Comparison of ENCODE assay signal across 9 mouse cellular contexts in genomic region chr4:108349836-108350547, GRCm38 (mm10). TPM values are rescaled to one million over a fixed set of nuclear protein-coding genes. Genes with fewer than 3 reads are reported as not detected.
DNase-seq lines count a peak whose midpoint lies in the region; ATAC-seq lines count a peak whose summit lies in the region.
"Had no signal": no experiment of that assay in that cellular context is flagged by ENCODE, and none has a peak within 500 bp of the region (broad histone marks: within the 10 kb centered on the region; RNA-seq: fewer than 3 reads in every experiment).

No protein-coding gene starts in this region.

- 18% methylated on average over 8 of the region's 8 CpGs for WGBS in heart, embryonic 10.5 days
- WGBS in midbrain, embryonic 13.5 days, result 45% methylated on average over 8 of the region's 8 CpGs
- 46% methylated on average over 8 of the region's 8 CpGs for WGBS in midbrain, embryonic 15.5 days

- H3K4me2 ChIP-seq in midbrain, embryonic 13.5 days (replicated peaks), result no peak overlapping the region
- no peak overlapping the region for H3K4me2 ChIP-seq in midbrain, embryonic 15.5 days

- no peak overlapping the region for H3K4me3 ChIP-seq in heart, embryonic 10.5 days
- H3K4me3 ChIP-seq in midbrain, embryonic 13.5 days (replicated peaks), result no peak overlapping the region
- no peak overlapping the region for H3K4me3 ChIP-seq in midbrain, embryonic 15.5 days

- no peaks in the 10 kb centered on the region for H3K36me3 ChIP-seq in heart, embryonic 10.5 days
- H3K36me3 ChIP-seq in midbrain, embryonic 13.5 days, result no peaks in the 10 kb centered on the region
- no peaks in the 10 kb centered on the region for H3K36me3 ChIP-seq in midbrain, embryonic 15.5 days (replicated peaks)

- H3K9ac ChIP-seq in midbrain, embryonic 13.5 days (replicated peaks), result no peak overlapping the region
- no peak overlapping the region for H3K9ac ChIP-seq in midbrain, embryonic 15.5 days

- H3K4me1 ChIP-seq in heart, embryonic 10.5 days, result peaks cover 62% of the 10 kb centered on the region
- H3K4me1 ChIP-seq in midbrain, embryonic 13.5 days (replicated peaks), result peaks cover 37% of the 10 kb centered on the region
- H3K4me1 ChIP-seq in midbrain, embryonic 15.5 days, result peaks cover 10% of the 10 kb centered on the region

- no peak for ATAC-seq in midbrain, embryonic 13.5 days
- ATAC-seq in midbrain, embryonic 15.5 days (replicated peaks), result no peak

- no peaks in the 10 kb centered on the region for H3K27me3 ChIP-seq in heart, embryonic 10.5 days (ENCODE audit: insufficient read depth, poor library complexity, severe bottlenecking)
- H3K27me3 ChIP-seq in midbrain, embryonic 13.5 days, result no peaks in the 10 kb centered on the region
- no peaks in the 10 kb centered on the region for H3K27me3 ChIP-seq in midbrain, embryonic 15.5 days (replicated peaks)

- H3K9me3 ChIP-seq in heart, embryonic 10.5 days, result no peaks in the 10 kb centered on the region
- no peaks in the 10 kb centered on the region for H3K9me3 ChIP-seq in midbrain, embryonic 13.5 days
- H3K9me3 ChIP-seq in midbrain, embryonic 15.5 days, result no peaks in the 10 kb centered on the region

- peak overlapping the region; percentile 86 for H3K27ac ChIP-seq in heart, embryonic 10.5 days
- 0 out of 2 replicates have a peak overlapping the region, but pooled peaks have one; percentile 11 for H3K27ac ChIP-seq in midbrain, embryonic 13.5 days
- no peak overlapping the region for H3K27ac ChIP-seq in midbrain, embryonic 15.5 days

- DNase-seq in heart, embryonic 10.5 days (ENCODE audit: low spot score), result no peak
- DNase-seq in heart, postnatal 36 days, result no peak
- DNase-seq in induced T-regulatory cell, adult 2 months (ENCODE audit: low read depth), result peak; percentile 56
- DNase-seq in yolk sac, embryonic 10.5 days (ENCODE audit: low spot score), result peak; percentile 48
- DNase-seq in testis, postnatal 10 days (ENCODE audit: low spot score), result no peak
- no peak for DNase-seq in thymus, postnatal 36 days
- DNase-seq: gastrocnemius, postnatal 14 days had no signal

- intact Hi-C loops in heart, postnatal 36 days (cut with DNase I), result loop anchor here (2.0 kb wide), 1 partner anchor 37 kb away; no protein-coding TSS in a partner anchor

RNA-seq across cellular contexts. Expression of gene Coa7, which starts 22.1 kb away (rescaled TPM):
- polyA plus RNA-seq in heart, embryonic 10.5 days (2016; fragmentation: Nextera tagmentation; extraction: Ambion mirVana), result 58.4 and 61.1 TPM in 2 replicates
- total RNA-seq in heart, postnatal 36 days (2021), result 10 to 100 TPM; 31.8 to 38.1 TPM
- 49.5 and 50.5 TPM in 2 replicates for polyA plus RNA-seq in midbrain, embryonic 13.5 days (2015; fragmentation: Nextera tagmentation; extraction: Ambion mirVana)
- polyA plus RNA-seq in midbrain, embryonic 15.5 days (2015; fragmentation: Nextera tagmentation; extraction: Ambion mirVana), result 51.1 and 51.4 TPM in 2 replicates

RNA-seq across cellular contexts. Expression of gene Shisal2a, which starts 33.2 kb away (rescaled TPM):
- 3.0 and 3.5 TPM in 2 replicates for polyA plus RNA-seq in heart, embryonic 10.5 days (2016; fragmentation: Nextera tagmentation; extraction: Ambion mirVana)
- not detected for total RNA-seq in heart, postnatal 36 days (2021)
- 4.5 and 5.9 TPM in 2 replicates for polyA plus RNA-seq in midbrain, embryonic 13.5 days (2015; fragmentation: Nextera tagmentation; extraction: Ambion mirVana)
- 6.4 TPM in 2 replicates for polyA plus RNA-seq in midbrain, embryonic 15.5 days (2015; fragmentation: Nextera tagmentation; extraction: Ambion mirVana)
- total RNA-seq: gastrocnemius, postnatal 14 days had no signal

RNA-seq across cellular contexts. Expression of gene Zyg11b, which starts 49.1 kb away (rescaled TPM):
- polyA plus RNA-seq in heart, embryonic 10.5 days (2016; fragmentation: Nextera tagmentation; extraction: Ambion mirVana), result 7.8 and 9.9 TPM in 2 replicates
- 10 to 100 TPM; 37.8 to 39.9 TPM for total RNA-seq in heart, postnatal 36 days (2021)
- polyA plus RNA-seq in midbrain, embryonic 13.5 days (2015; fragmentation: Nextera tagmentation; extraction: Ambion mirVana), result 30.3 and 30.9 TPM in 2 replicates
- polyA plus RNA-seq in midbrain, embryonic 15.5 days (2015; fragmentation: Nextera tagmentation; extraction: Ambion mirVana), result 33.9 and 37.3 TPM in 2 replicates

RNA-seq across cellular contexts. Expression of gene Gpx7, which starts 56.8 kb away (rescaled TPM):
- polyA plus RNA-seq in heart, embryonic 10.5 days (2016; fragmentation: Nextera tagmentation; extraction: Ambion mirVana), result 54.3 and 58.8 TPM in 2 replicates
- 1 to 10 TPM; 8.9 to 9.9 TPM for total RNA-seq in heart, postnatal 36 days (2021)
- polyA plus RNA-seq in midbrain, embryonic 13.5 days (2015; fragmentation: Nextera tagmentation; extraction: Ambion mirVana), result 24.7 and 26.2 TPM in 2 replicates
- 25.1 and 29.1 TPM in 2 replicates for polyA plus RNA-seq in midbrain, embryonic 15.5 days (2015; fragmentation: Nextera tagmentation; extraction: Ambion mirVana)

Comparison
In these comparisons a context has a peak if more than half of its experiments do, and no peak if none do; other contexts are left out.
1. DNase-seq: peak in induced T-regulatory cell, adult 2 months (single experiment) and yolk sac, embryonic 10.5 days (single experiment); none in heart, embryonic 10.5 days (single experiment), heart, postnatal 36 days (0 of 2), testis, postnatal 10 days (single experiment) and thymus, postnatal 36 days (0 of 2).